Mouse (Mus musculus): Measurements from ENCODE around the gene Slc9a3. TPM values are rescaled to one million over a fixed set of nuclear protein-coding genes. Genes with fewer than 3 reads are reported as not detected.

Slc9a3 gene
- polyA plus RNA-seq, 1 experiment from 2014 or later = not detected

GRCm38 (mm10) chr13:74138906-74139647 is 17.8 kb downstream of the Slc9a3 start:
- WGBS = 87% methylated on average over 7 of the region's 7 CpGs
- no peak for ATAC-seq (ENCODE audit: low FRiP score)

GRCm38 (mm10) chr13:74140793-74141192 is 19.5 kb downstream of the Slc9a3 start:
- no peaks in the 10 kb centered on the region for H3K9me3 ChIP-seq (ENCODE audit: control insufficient read depth, low read length)
- WGBS = 94% methylated on average over 6 of the region's 6 CpGs
- H3K4me3 ChIP-seq (ENCODE audit: low read depth, low read length) = no peak overlapping the region
- no peaks in the 10 kb centered on the region for H3K4me1 ChIP-seq (replicated peaks; ENCODE audit: control insufficient read depth, insufficient read depth, low read length)
- H3K27me3 ChIP-seq (ENCODE audit: control insufficient read depth, insufficient read depth, low read length) = no peaks in the 10 kb centered on the region
- no peak overlapping the region for H3K9ac ChIP-seq (ENCODE audit: low read depth, low read length)
- H3K27ac ChIP-seq (ENCODE audit: low read depth, low read length) = no peak overlapping the region
- H3K4me2 ChIP-seq (replicated peaks; ENCODE audit: low read depth, low read length) = no peak overlapping the region
- DNase-seq (ENCODE audit: low spot score) (no peak), ATAC-seq (ENCODE audit: low FRiP score) (no peak)
- no peaks in the 10 kb centered on the region for H3K36me3 ChIP-seq (ENCODE audit: control insufficient read depth, insufficient read depth, low read length)

More at GRCm38 (mm10) chr13:74138906-74139647, 17.8 kb downstream of the Slc9a3 start:
- Histone ChIP-seq H3K4me2 (replicated peaks; ENCODE audit: low read depth, low read length) (no peak overlapping the region), H3K4me1 (replicated peaks; ENCODE audit: control insufficient read depth, insufficient read depth, low read length) (no peaks in the 10 kb centered on the region), H3K36me3 (ENCODE audit: control insufficient read depth, insufficient read depth, low read length) (no peaks in the 10 kb centered on the region), H3K27me3 (ENCODE audit: control insufficient read depth, insufficient read depth, low read length) (no peaks in the 10 kb centered on the region), H3K9ac (ENCODE audit: low read depth, low read length) (no peak overlapping the region), H3K9me3 (ENCODE audit: control insufficient read depth, low read length) (no peaks in the 10 kb centered on the region), H3K27ac (ENCODE audit: low read depth, low read length) (no peak overlapping the region), H3K4me3 (ENCODE audit: low read depth, low read length) (no peak overlapping the region)
- DNase-seq (ENCODE audit: low spot score) = no peak

GRCm38 (mm10) chr13:74143282-74143681 is 22.0 kb downstream of the Slc9a3 start:
- H3K9ac ChIP-seq (ENCODE audit: low read depth, low read length) = no peak overlapping the region
- no peaks in the 10 kb centered on the region for H3K36me3 ChIP-seq (ENCODE audit: control insufficient read depth, insufficient read depth, low read length)
- H3K9me3 ChIP-seq (ENCODE audit: control insufficient read depth, low read length) = no peaks in the 10 kb centered on the region
- H3K4me1 ChIP-seq (replicated peaks; ENCODE audit: control insufficient read depth, insufficient read depth, low read length) = no peaks in the 10 kb centered on the region
- H3K27ac ChIP-seq (ENCODE audit: low read depth, low read length) = no peak overlapping the region
- 82% methylated on average over 3 of the region's 3 CpGs for WGBS
- DNase-seq (ENCODE audit: low spot score) (no peak), ATAC-seq (ENCODE audit: low FRiP score) (no peak)
- no peaks in the 10 kb centered on the region for H3K27me3 ChIP-seq (ENCODE audit: control insufficient read depth, insufficient read depth, low read length)
- no peak overlapping the region for H3K4me2 ChIP-seq (replicated peaks; ENCODE audit: low read depth, low read length)
- H3K4me3 ChIP-seq (ENCODE audit: low read depth, low read length) = no peak overlapping the region

- 83% methylated on average over 7 of the region's 7 CpGs for WGBS
- ATAC-seq (ENCODE audit: low FRiP score) = no peak
- no peaks in the 10 kb centered on the region for H3K9me3 ChIP-seq (ENCODE audit: control insufficient read depth, low read length)
- H3K4me3 ChIP-seq (ENCODE audit: low read depth, low read length) = no peak overlapping the region
- no peak overlapping the region for H3K4me2 ChIP-seq (replicated peaks; ENCODE audit: low read depth, low read length)
- H3K36me3 ChIP-seq (ENCODE audit: control insufficient read depth, insufficient read depth, low read length) = no peaks in the 10 kb centered on the region
- DNase-seq (ENCODE audit: low spot score) = no peak
- H3K4me1 ChIP-seq (replicated peaks; ENCODE audit: control insufficient read depth, insufficient read depth, low read length) = no peaks in the 10 kb centered on the region
- no peak overlapping the region for H3K9ac ChIP-seq (ENCODE audit: low read depth, low read length)
- no peaks in the 10 kb centered on the region for H3K27me3 ChIP-seq (ENCODE audit: control insufficient read depth, insufficient read depth, low read length)
- no peak overlapping the region for H3K27ac ChIP-seq (ENCODE audit: low read depth, low read length)
These were observed 23.0 kb downstream of the Slc9a3 start for GRCm38 (mm10) chr13:74144120-74144884.

GRCm38 (mm10) chr13:74145983-74146622 is 24.8 kb downstream of the Slc9a3 start:
- Histone ChIP-seq H3K9me3 (ENCODE audit: control insufficient read depth, low read length) (no peaks in the 10 kb centered on the region), H3K27me3 (ENCODE audit: control insufficient read depth, insufficient read depth, low read length) (no peaks in the 10 kb centered on the region), H3K4me1 (replicated peaks; ENCODE audit: control insufficient read depth, insufficient read depth, low read length) (no peaks in the 10 kb centered on the region), H3K27ac (ENCODE audit: low read depth, low read length) (no peak overlapping the region), H3K9ac (ENCODE audit: low read depth, low read length) (no peak overlapping the region), H3K36me3 (ENCODE audit: control insufficient read depth, insufficient read depth, low read length) (no peaks in the 10 kb centered on the region), H3K4me2 (replicated peaks; ENCODE audit: low read depth, low read length) (no peak overlapping the region), H3K4me3 (ENCODE audit: low read depth, low read length) (no peak overlapping the region)
- ATAC-seq (ENCODE audit: low FRiP score) (no peak), DNase-seq (ENCODE audit: low spot score) (no peak)
- 95% methylated on average over 3 of the region's 3 CpGs for WGBS

- H3K27ac ChIP-seq (ENCODE audit: low read depth, low read length) = no peak overlapping the region
- no peak for DNase-seq (ENCODE audit: low spot score)
These were observed 26.1 kb downstream of the Slc9a3 start for GRCm38 (mm10) chr13:74147327-74147726.

GRCm38 (mm10) chr13:74166348-74167056 is 45.2 kb downstream of the Slc9a3 start:
- DNase-seq (ENCODE audit: low spot score) (peak; percentile 59), ATAC-seq (ENCODE audit: low FRiP score) (peak; percentile 76)
- H3K4me2 ChIP-seq (replicated peaks; ENCODE audit: low read depth, low read length) = peak overlapping the region; percentile 43
- WGBS = 7% methylated on average over 16 of the region's 19 CpGs
- H3K27ac ChIP-seq (ENCODE audit: low read depth, low read length) = no peak overlapping the region
- H3K4me1 ChIP-seq (replicated peaks; ENCODE audit: control insufficient read depth, insufficient read depth, low read length) = no peaks in the 10 kb centered on the region
- H3K9me3 ChIP-seq (ENCODE audit: control insufficient read depth, low read length) = no peaks in the 10 kb centered on the region
- H3K4me3 ChIP-seq (ENCODE audit: low read depth, low read length) = peak overlapping the region; percentile 31
- H3K9ac ChIP-seq (ENCODE audit: low read depth, low read length) = peak overlapping the region; percentile 58
- H3K36me3 ChIP-seq (ENCODE audit: control insufficient read depth, insufficient read depth, low read length) = no peaks in the 10 kb centered on the region
- H3K27me3 ChIP-seq (ENCODE audit: control insufficient read depth, insufficient read depth, low read length) = no peaks in the 10 kb centered on the region

More at GRCm38 (mm10) chr13:74147327-74147726, 26.1 kb downstream of the Slc9a3 start:
- Histone ChIP-seq H3K9ac (ENCODE audit: low read depth, low read length) (no peak overlapping the region), H3K4me3 (ENCODE audit: low read depth, low read length) (no peak overlapping the region), H3K4me1 (replicated peaks; ENCODE audit: control insufficient read depth, insufficient read depth, low read length) (no peaks in the 10 kb centered on the region), H3K27me3 (ENCODE audit: control insufficient read depth, insufficient read depth, low read length) (no peaks in the 10 kb centered on the region), H3K9me3 (ENCODE audit: control insufficient read depth, low read length) (no peaks in the 10 kb centered on the region), H3K4me2 (replicated peaks; ENCODE audit: low read depth, low read length) (no peak overlapping the region), H3K36me3 (ENCODE audit: control insufficient read depth, insufficient read depth, low read length) (no peaks in the 10 kb centered on the region)
- 86% methylated on average over 2 of the region's 2 CpGs for WGBS
- ATAC-seq (ENCODE audit: low FRiP score) = no peak

- Histone ChIP-seq H3K36me3 (ENCODE audit: control insufficient read depth, insufficient read depth, low read length) (no peaks in the 10 kb centered on the region), H3K27me3 (ENCODE audit: control insufficient read depth, insufficient read depth, low read length) (no peaks in the 10 kb centered on the region), H3K4me3 (ENCODE audit: low read depth, low read length) (peak overlapping the region; percentile 31), H3K4me2 (replicated peaks; ENCODE audit: low read depth, low read length) (peak overlapping the region; percentile 43), H3K9me3 (ENCODE audit: control insufficient read depth, low read length) (no peaks in the 10 kb centered on the region), H3K9ac (ENCODE audit: low read depth, low read length) (peak overlapping the region; percentile 58), H3K4me1 (replicated peaks; ENCODE audit: control insufficient read depth, insufficient read depth, low read length) (no peaks in the 10 kb centered on the region), H3K27ac (ENCODE audit: low read depth, low read length) (no peak overlapping the region)
- DNase-seq (ENCODE audit: low spot score) (no peak), ATAC-seq (ENCODE audit: low FRiP score) (peak; percentile 62)
- 22% methylated on average over 9 of the region's 9 CpGs for WGBS
These were observed 45.8 kb downstream of the Slc9a3 start for GRCm38 (mm10) chr13:74167057-74167413.
